Mouse (Mus musculus) intestine, embryonic 14.5 days (tissue): ENCODE data around the gene Sprr1b. TPM values are rescaled to one million over a fixed set of nuclear protein-coding genes. Genes with fewer than 3 reads are reported as not detected.

Experiments used
- ATAC-seq: fragments of 200-750 bp; cut with Nextera tagmentation; replicated peaks from 2 replicates; pipeline ENCODE4 v1.8.0; 2017; ENCODE audit warnings: low read depth, moderate number of reproducible peaks, moderate TSS enrichment, moderate library complexity; ENCODE audit not compliant: low FRiP score, low TSS enrichment
- DNase-seq: peaks from one replicate; pipeline ENCODE4 v3.0.0-alpha.2; 2018; ENCODE audit warnings: low spot score
- H3K27ac ChIP-seq: fragments of 300-500 bp; sonication (generic); 2 replicates; pipeline ENCODE4 v1.5.1; 2014; ENCODE audit warnings: low read depth, mild to moderate bottlenecking, control low read depth
- H3K27me3 ChIP-seq: fragments of 300-500 bp; sonication (generic); replicated peaks from 2 replicates; pipeline ENCODE4 v1.6.1; 2014; ENCODE audit warnings: low read length, control low read depth; ENCODE audit not compliant: control insufficient read depth, insufficient read depth
- H3K36me3 ChIP-seq: fragments of 300-500 bp; sonication (generic); 2 replicates; pipeline ENCODE4 v1.6.1; 2014; ENCODE audit warnings: low read length, control low read depth; ENCODE audit not compliant: control insufficient read depth, insufficient read depth
- H3K4me1 ChIP-seq: fragments of 300-500 bp; sonication (generic); replicated peaks from 2 replicates; pipeline ENCODE4 v1.6.1; 2014; ENCODE audit warnings: low read length, control low read depth, mixed read lengths; ENCODE audit not compliant: control insufficient read depth, insufficient read depth
- H3K4me2 ChIP-seq: fragments of 300-500 bp; sonication (generic); 2 replicates; pipeline ENCODE4 v1.6.1; 2014; ENCODE audit warnings: low read length
- H3K4me3 ChIP-seq: fragments of 300-500 bp; sonication (generic); 2 replicates; pipeline ENCODE4 v1.5.1; 2014; ENCODE audit warnings: low read depth, low read length, control low read depth, mixed read lengths
- H3K9ac ChIP-seq: fragments of 300-500 bp; sonication (generic); 2 replicates; pipeline ENCODE4 v1.6.1; 2014; ENCODE audit warnings: mild to moderate bottlenecking, low read length
- H3K9me3 ChIP-seq: fragments of 300-500 bp; sonication (generic); 2 replicates; pipeline ENCODE4 v1.6.1; 2016; ENCODE audit warnings: low read length, control low read depth; ENCODE audit not compliant: control insufficient read depth
- WGBS: fragments of 180-500 bp; shearing (Covaris S2); extraction: QIAGEN DNeasy Blood & Tissue Kit; methylation state at CpG from one replicate; pipeline ENCODE4 v1.1.7; 2014; 5-methylcytosine and 5-hydroxymethylcytosine counted together
- polyA plus RNA-seq: library from polyadenylated mRNA; unstranded; fragments of >200 nt; fragmentation: Nextera tagmentation; extraction: Ambion mirVana; gene quantifications from 2 replicates; pipeline ENCODE4 v1.2.1, GENCODE M21; 2014

Sprr1b gene
- polyA plus RNA-seq, 1 experiment from 2014 or later: not detected

- no peak overlapping the region for H3K9ac ChIP-seq
- no peak overlapping the region for H3K4me2 ChIP-seq
- no peaks in the 10 kb centered on the region for H3K36me3 ChIP-seq
- H3K27me3 ChIP-seq: no peaks in the 10 kb centered on the region
- ATAC-seq (no peak), DNase-seq (no peak)
- 88% methylated on average over 3 of the region's 3 CpGs for WGBS
- H3K27ac ChIP-seq: no peak overlapping the region
- H3K4me1 ChIP-seq: no peaks in the 10 kb centered on the region
- no peak overlapping the region for H3K4me3 ChIP-seq
- H3K9me3 ChIP-seq: no peaks in the 10 kb centered on the region
Measured at GRCm38 (mm10) chr3:92440177-92440576, 1.6 kb upstream of the Sprr1b start.

- H3K4me1 ChIP-seq: no peaks in the 10 kb centered on the region
- DNase-seq (no peak), ATAC-seq (no peak)
- no peak within 1 kb of the TSS for H3K9ac ChIP-seq
- no peak within 1 kb of the TSS for H3K4me3 ChIP-seq
- no peaks in the 10 kb centered on the region for H3K27me3 ChIP-seq
- no peak within 1 kb of the TSS for H3K4me2 ChIP-seq
- H3K9me3 ChIP-seq: no peaks in the 10 kb centered on the region
- H3K27ac ChIP-seq: no peak within 1 kb of the TSS
- WGBS: 82% methylated on average over 2 of the region's 2 CpGs
- no peaks in the 10 kb centered on the region for H3K36me3 ChIP-seq
Measured at GRCm38 (mm10) chr3:92432282-92432681, 6.3 kb downstream of the Sprr1b start, which contains the start of gene Sprr2k. Gene Sprr2k, plus strand, starts transcription at chr3:92432582.

GRCm38 (mm10) chr3:92429323-92429722 is 9.3 kb downstream of the Sprr1b start, which contains the start of gene Gm9774:
Gene Gm9774, minus strand, starts transcription at chr3:92429423.
- WGBS: 93% methylated on average over 6 of the region's 6 CpGs

GRCm38 (mm10) chr3:92417782-92418181 is 20.8 kb downstream of the Sprr1b start, which contains the start of gene Sprr2j-ps:
Gene Sprr2j-ps, plus strand, starts transcription at chr3:92418082.
- WGBS: 89% methylated on average over 2 of the region's 2 CpGs
- Histone ChIP-seq H3K9ac (no peak within 1 kb of the TSS), H3K27ac (no peak within 1 kb of the TSS), H3K4me2 (no peak within 1 kb of the TSS), H3K9me3 (no peaks in the 10 kb centered on the region), H3K27me3 (no peaks in the 10 kb centered on the region), H3K4me3 (no peak within 1 kb of the TSS), H3K36me3 (no peaks in the 10 kb centered on the region), H3K4me1 (no peaks in the 10 kb centered on the region)
- ATAC-seq (no peak), DNase-seq (no peak)

More at GRCm38 (mm10) chr3:92429323-92429722, 9.3 kb downstream of the Sprr1b start, which contains the start of gene Gm9774:
- H3K27ac ChIP-seq: no peak within 1 kb of the TSS
- no peak for ATAC-seq
- H3K27me3 ChIP-seq: no peaks in the 10 kb centered on the region
- H3K9me3 ChIP-seq: no peaks in the 10 kb centered on the region
- H3K9ac ChIP-seq: no peak within 1 kb of the TSS
- H3K36me3 ChIP-seq: no peaks in the 10 kb centered on the region
- DNase-seq: no peak
- no peak within 1 kb of the TSS for H3K4me2 ChIP-seq
- no peak within 1 kb of the TSS for H3K4me3 ChIP-seq
- no peaks in the 10 kb centered on the region for H3K4me1 ChIP-seq

GRCm38 (mm10) chr3:92407691-92408090 is 30.9 kb downstream of the Sprr1b start, which contains the start of gene Sprr2i:
Gene Sprr2i, plus strand, starts transcription at chr3:92407991.
- ATAC-seq (no peak), DNase-seq (no peak)
- Histone ChIP-seq H3K27ac (no peak within 1 kb of the TSS), H3K9ac (no peak within 1 kb of the TSS), H3K9me3 (no peaks in the 10 kb centered on the region), H3K4me2 (no peak within 1 kb of the TSS), H3K27me3 (no peaks in the 10 kb centered on the region), H3K4me3 (no peak within 1 kb of the TSS), H3K36me3 (no peaks in the 10 kb centered on the region), H3K4me1 (no peaks in the 10 kb centered on the region)
- 93% methylated on average over 2 of the region's 2 CpGs for WGBS

GRCm38 (mm10) chr3:92394301-92394700 is 44.3 kb downstream of the Sprr1b start:
- Histone ChIP-seq H3K4me2 (no peak overlapping the region), H3K27me3 (no peaks in the 10 kb centered on the region), H3K9me3 (no peaks in the 10 kb centered on the region), H3K4me1 (no peaks in the 10 kb centered on the region), H3K27ac (no peak overlapping the region), H3K4me3 (no peak overlapping the region), H3K9ac (no peak overlapping the region), H3K36me3 (no peaks in the 10 kb centered on the region)
- 50% methylated on average over 1 of the region's 1 CpGs for WGBS
- DNase-seq (no peak), ATAC-seq (no peak)

Other genes with a start within 250 kb of the Sprr1b start
- gene Sprr2a1, start 223.0 kb downstream of the Sprr1b start, polyA plus RNA-seq: 0.66 and 0.74 TPM in 2 replicates
- 30.5 and 45.1 TPM in 2 replicates for gene Sprr2a2, start 222.9 kb downstream of the Sprr1b start, polyA plus RNA-seq
- gene Sprr2a3, start 153.4 kb downstream of the Sprr1b start, polyA plus RNA-seq: 3.8 and 6.4 TPM in 2 replicates
- not detected in 2 replicates for gene Sprr2b, start 122.2 kb downstream of the Sprr1b start, polyA plus RNA-seq
- gene Sprr2d, start 99.6 kb downstream of the Sprr1b start, polyA plus RNA-seq: not detected in 2 replicates
- gene Sprr2e, start 86.6 kb downstream of the Sprr1b start, polyA plus RNA-seq: not detected in 2 replicates
- not detected in 2 replicates for gene Sprr2f, start 73.6 kb downstream of the Sprr1b start, polyA plus RNA-seq
- not detected in 2 replicates for gene Sprr2h, start 53.1 kb downstream of the Sprr1b start, polyA plus RNA-seq
- not detected in 2 replicates for gene Sprr2i, start 30.8 kb downstream of the Sprr1b start, polyA plus RNA-seq
- gene Sprr2j-ps, start 20.7 kb downstream of the Sprr1b start, polyA plus RNA-seq: not detected in 2 replicates
- gene Gm9774, start 9.4 kb downstream of the Sprr1b start, polyA plus RNA-seq: 3.7 and 5.1 TPM in 2 replicates
- 0.30 and 0.31 TPM in 2 replicates for gene Sprr2k, start 6.2 kb downstream of the Sprr1b start, polyA plus RNA-seq
- gene Sprr3, start 19.9 kb upstream of the Sprr1b start, polyA plus RNA-seq: not detected in 2 replicates
- 1.0 and 1.5 TPM in 2 replicates for gene Sprr1a, start 47.1 kb upstream of the Sprr1b start, polyA plus RNA-seq
- not detected in 2 replicates for gene Sprr4, start 61.7 kb upstream of the Sprr1b start, polyA plus RNA-seq
- gene 2310046K23Rik, start 95.7 kb upstream of the Sprr1b start, polyA plus RNA-seq: not detected in 2 replicates
- 0.27 TPM in 1 of 2 replicates, not detected in the other for gene Ivl, start 134.9 kb upstream of the Sprr1b start, polyA plus RNA-seq
- not detected in 2 replicates for gene Smcp, start 150.2 kb upstream of the Sprr1b start, polyA plus RNA-seq
- not detected in 2 replicates for gene 2210017I01Rik, start 168.7 kb upstream of the Sprr1b start, polyA plus RNA-seq
- gene Lce6a, start 182.9 kb upstream of the Sprr1b start, polyA plus RNA-seq: not detected in 2 replicates
- gene Lce1a1, start 209.5 kb upstream of the Sprr1b start, polyA plus RNA-seq: not detected in 2 replicates
- gene Lce1b, start 218.1 kb upstream of the Sprr1b start, polyA plus RNA-seq: not detected in 2 replicates
- not detected in 2 replicates for gene Lce1a2, start 231.5 kb upstream of the Sprr1b start, polyA plus RNA-seq
- not detected in 2 replicates for gene Lce1c, start 240.5 kb upstream of the Sprr1b start, polyA plus RNA-seq
- not detected in 2 replicates for gene Lce1d, start 248.4 kb upstream of the Sprr1b start, polyA plus RNA-seq